Mouse (Mus musculus) inflammation-experienced regulatory T-cells (primary cell): Measurements from ENCODE around the gene 3830403N18Rik. TPM values are rescaled to one million over a fixed set of nuclear protein-coding genes. Genes with fewer than 3 reads are reported as not detected.

Source experiments
- polyA plus RNA-seq, 2 experiments: library from polyadenylated mRNA; unstranded; fragments of 100-300 nt; shearing (Covaris generic); gene quantifications; one replicate each; pipeline ENCODE4 v1.2.1; 2017

Gene 3830403N18Rik
- 1 to 10 TPM; 2.2 to 3.0 TPM for polyA plus RNA-seq

DNA sequence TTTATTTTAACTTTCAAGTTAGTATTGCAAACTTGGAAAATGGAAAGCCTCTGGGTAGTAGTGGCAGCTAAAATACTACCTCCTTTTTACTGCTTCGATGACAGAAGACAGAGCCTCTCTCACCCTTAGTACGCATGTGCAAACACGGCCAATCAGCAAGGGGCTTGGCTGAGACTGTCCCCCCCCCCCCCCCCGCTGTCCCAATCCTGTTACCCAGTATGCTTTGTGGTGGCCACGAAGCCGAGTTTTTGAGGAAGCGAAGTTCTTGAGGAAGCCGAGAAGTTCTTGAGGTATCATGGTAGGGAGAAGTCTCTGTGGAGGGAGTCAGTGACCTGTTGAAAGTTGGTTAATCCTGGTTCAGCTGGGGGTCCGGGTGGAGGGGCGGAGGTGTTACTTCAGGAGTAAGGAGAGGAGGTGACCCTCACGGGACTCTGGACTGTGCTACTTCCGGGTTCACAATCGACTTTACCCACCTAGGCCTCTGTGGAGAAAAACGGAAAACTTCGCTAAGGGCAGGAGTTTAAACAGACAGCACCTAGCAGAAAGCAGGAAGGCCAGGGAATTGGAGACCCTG is at the start of gene 3830403N18Rik:
TSS of gene 3830403N18Rik (plus strand) at position 237 of the 574 bp plus-strand sequence.

Other genes starting within 250 kb of the 3830403N18Rik start
- not detected for gene Gm773, start 76.3 kb downstream of the 3830403N18Rik start, polyA plus RNA-seq
- 1 to 10 TPM; 1.8 to 2.5 TPM for gene Zfp449, start 209.8 kb downstream of the 3830403N18Rik start, polyA plus RNA-seq
- 10 to 100 TPM; 10.2 to 10.7 TPM for gene Smim10l2a, start 238.0 kb downstream of the 3830403N18Rik start, polyA plus RNA-seq